Mouse (Mus musculus) gastrocnemius, adult 18-20 months (tissue): ENCODE data around the gene Gpatch11. TPM values are rescaled to one million over a fixed set of nuclear protein-coding genes. Genes with fewer than 3 reads are reported as not detected.

Experiments
- DNase-seq: peaks from one replicate; pipeline ENCODE4 v3.0.0; 2021; ENCODE audit warnings: low spot score
- total RNA-seq, 2 experiments: library from RNA; stranded (reverse); gene quantifications; 2 replicates each; pipeline ENCODE4 v1.2.3; 2021

Gene Gpatch11
- total RNA-seq, 2 experiments from 2014 or later = 25.1 to 26.1 TPM

- DNase-seq = no peak
Observed at GRCm38 (mm10) chr17:78891020-78891419, 55.7 kb downstream of the Gpatch11 start.

GRCm38 (mm10) chr17:78894991-78895390, 59.6 kb downstream of the Gpatch11 start:
- DNase-seq = no peak

GRCm38 (mm10) chr17:78895394-78895793, 60.0 kb downstream of the Gpatch11 start:
- DNase-seq = peak; percentile 17

Other genes starting within 250 kb of the Gpatch11 start
- gene Strn, start 98.4 kb upstream of the Gpatch11 start, total RNA-seq = 1 to 10 TPM; 6.0 to 6.1 TPM
- gene Heatr5b, start 203 bp upstream of the Gpatch11 start, total RNA-seq = 1 to 10 TPM; 7.6 to 9.0 TPM
- 1 to 10 TPM; 2.8 to 3.3 TPM for gene Eif2ak2, start 47.0 kb downstream of the Gpatch11 start, total RNA-seq
- gene Sult6b1, start 71.4 kb downstream of the Gpatch11 start, total RNA-seq = not detected
- 10 to 100 TPM; 40.3 to 41.9 TPM for gene Cebpzos, start 80.9 kb downstream of the Gpatch11 start, total RNA-seq
- 10 to 100 TPM; 25.6 to 28.5 TPM for gene Cebpz, start 101.5 kb downstream of the Gpatch11 start, total RNA-seq
- 10 to 100 TPM; 22.6 to 28.5 TPM for gene Ndufaf7, start 101.6 kb downstream of the Gpatch11 start, total RNA-seq
- gene Prkd3, start 185.2 kb downstream of the Gpatch11 start, total RNA-seq = 1 to 10 TPM; 7.7 to 9.1 TPM
- gene Qpct, start 216.3 kb downstream of the Gpatch11 start, total RNA-seq = 1 to 10 TPM; 2.3 to 3.5 TPM